8 mouse cellular contexts compared by ENCODE assay signal in the genomic region with DNA sequence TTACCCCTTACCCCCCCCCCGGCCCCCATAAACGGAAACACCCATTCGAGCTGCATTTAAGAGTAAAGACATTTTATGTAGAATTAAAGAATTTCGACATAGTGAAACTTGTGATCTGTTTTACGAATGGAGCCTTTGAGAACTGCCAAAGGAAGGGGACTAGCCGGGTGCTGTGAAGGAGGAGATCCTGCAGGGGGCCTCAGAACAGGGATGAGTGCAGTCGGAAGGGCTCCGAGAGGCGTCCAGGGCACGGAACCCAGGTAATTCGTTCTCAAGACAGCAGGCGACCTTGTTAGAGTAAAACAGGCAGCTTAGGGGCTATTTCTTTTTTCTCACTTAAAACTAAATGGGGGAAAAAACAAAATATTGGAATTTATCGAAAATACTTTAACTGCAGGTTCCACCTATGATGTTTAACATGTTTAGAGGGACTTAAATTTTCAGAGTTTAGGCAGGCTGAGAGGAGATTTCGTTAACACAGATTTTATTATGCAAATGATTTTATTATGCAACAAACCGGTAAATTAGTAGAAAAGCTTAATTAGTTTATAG. TPM values are rescaled to one million over a fixed set of nuclear protein-coding genes. Genes with fewer than 3 reads are reported as not detected.
DNase-seq lines count a peak whose midpoint lies in the region; ATAC-seq lines count a peak whose summit lies in the region.

No protein-coding gene starts in this region.

- no peaks in the 10 kb centered on the region; the same call in 1 of the 2 replicates for H3K27me3 ChIP-seq in lung, embryonic 16.5 days (ENCODE audit: control insufficient read depth, insufficient read depth, low read depth, low read length)
- H3K27me3 ChIP-seq in heart, embryonic 13.5 days (replicated peaks) = no peaks in the 10 kb centered on the region
- H3K27me3 ChIP-seq in limb, embryonic 15.5 days = no peaks in the 10 kb centered on the region

- H3K4me3 ChIP-seq in lung, embryonic 16.5 days (ENCODE audit: low read length) = peak overlapping the region; percentile 18; the same call in 1 of the 2 replicates
- H3K4me3 ChIP-seq in heart, embryonic 13.5 days = peak overlapping the region; percentile 24; the same call in 1 of the 2 replicates
- 0 out of 2 replicates have a peak overlapping the region, but pooled peaks have one; percentile 8 for H3K4me3 ChIP-seq in limb, embryonic 15.5 days

- H3K9ac ChIP-seq in lung, embryonic 16.5 days (ENCODE audit: low read length) = no peak overlapping the region
- no peak overlapping the region for H3K9ac ChIP-seq in heart, embryonic 13.5 days
- no peak overlapping the region for H3K9ac ChIP-seq in limb, embryonic 15.5 days

- H3K36me3 ChIP-seq in lung, embryonic 16.5 days (ENCODE audit: control insufficient read depth, insufficient read depth, low read length) = no peaks in the 10 kb centered on the region
- no peaks in the 10 kb centered on the region for H3K36me3 ChIP-seq in heart, embryonic 13.5 days
- no peaks in the 10 kb centered on the region for H3K36me3 ChIP-seq in limb, embryonic 15.5 days

- H3K9me3 ChIP-seq in lung, embryonic 16.5 days (ENCODE audit: control insufficient read depth, low read length) = no peaks in the 10 kb centered on the region
- H3K9me3 ChIP-seq in heart, embryonic 13.5 days = no peaks in the 10 kb centered on the region
- H3K9me3 ChIP-seq in limb, embryonic 15.5 days = no peaks in the 10 kb centered on the region

- no peak for DNase-seq in lung, postnatal 25 days (ENCODE audit: low spot score)
- DNase-seq in T-cell, adult 2 months (ENCODE audit: low spot score) = peak; percentile 53
- DNase-seq in spleen, postnatal 4 days (ENCODE audit: low spot score in 2 of 2) = peak; percentile 55 to 73
- no peak for DNase-seq in gastrocnemius, adult 18-20 months (ENCODE audit: low spot score)
- DNase-seq in frontal cortex, postnatal 25 days (ENCODE audit: low spot score in 2 of 2) = no peak

- ATAC-seq in lung, embryonic 16.5 days (ENCODE audit: low read depth) = peak; percentile 52; the same call in 1 of the 2 replicates
- ATAC-seq in heart, embryonic 13.5 days (ENCODE audit: extremely low read depth, insufficient number of reproducible peaks, low FRiP score, low TSS enrichment) = no peak
- ATAC-seq in limb, embryonic 15.5 days (ENCODE audit: insufficient number of reproducible peaks, low FRiP score, low TSS enrichment, low read depth) = no peak

- no peak overlapping the region for H3K27ac ChIP-seq in lung, embryonic 16.5 days (ENCODE audit: low read length)
- no peak overlapping the region for H3K27ac ChIP-seq in heart, embryonic 13.5 days (replicated peaks)
- no peak overlapping the region for H3K27ac ChIP-seq in limb, embryonic 15.5 days

- WGBS in lung, embryonic 16.5 days = 5% methylated on average over 15 of the region's 15 CpGs
- 7% methylated on average over 15 of the region's 15 CpGs for WGBS in heart, embryonic 13.5 days
- 6% methylated on average over 15 of the region's 15 CpGs for WGBS in limb, embryonic 15.5 days

- peak overlapping the region; percentile 42 for H3K4me2 ChIP-seq in lung, embryonic 16.5 days (ENCODE audit: low read depth, low read length)
- peak overlapping the region; percentile 56 for H3K4me2 ChIP-seq in heart, embryonic 13.5 days
- peak overlapping the region; percentile 29; the same call in 1 of the 2 replicates for H3K4me2 ChIP-seq in limb, embryonic 15.5 days

- H3K4me1 ChIP-seq in lung, embryonic 16.5 days (replicated peaks; ENCODE audit: control insufficient read depth, insufficient read depth, low read length) = no peaks in the 10 kb centered on the region
- 0 out of 2 replicates have a peak, but pooled peaks cover 9% of the 10 kb centered on the region for H3K4me1 ChIP-seq in heart, embryonic 13.5 days
- peaks cover 4% of the 10 kb centered on the region; the same call in 1 of the 2 replicates for H3K4me1 ChIP-seq in limb, embryonic 15.5 days

RNA-seq across cellular contexts. Expression of gene Igf2bp3, which starts 12.5 kb away (rescaled TPM):
- polyA plus RNA-seq in lung, embryonic 16.5 days (2015; fragmentation: Nextera tagmentation; extraction: Ambion mirVana) = 37.5 and 41.0 TPM in 2 replicates
- 39.2 and 44.0 TPM in 2 replicates for polyA plus RNA-seq in heart, embryonic 13.5 days (2015; fragmentation: Nextera tagmentation; extraction: Ambion mirVana)
- polyA plus RNA-seq in limb, embryonic 15.5 days (2015; fragmentation: Nextera tagmentation; extraction: Ambion mirVana) = 45.9 and 46.1 TPM in 2 replicates
- total RNA-seq in gastrocnemius, adult 18-20 months (2021) = under 1 TPM; 0.09 to 0.11 TPM

RNA-seq across cellular contexts. Expression of gene Tra2a, which starts 36.6 kb away (rescaled TPM):
- polyA plus RNA-seq in lung, embryonic 16.5 days (2015; fragmentation: Nextera tagmentation; extraction: Ambion mirVana) = 111 TPM in 2 replicates
- polyA plus RNA-seq in heart, embryonic 13.5 days (2015; fragmentation: Nextera tagmentation; extraction: Ambion mirVana) = 57.7 and 67.6 TPM in 2 replicates
- 81.9 and 98.3 TPM in 2 replicates for polyA plus RNA-seq in limb, embryonic 15.5 days (2015; fragmentation: Nextera tagmentation; extraction: Ambion mirVana)
- total RNA-seq in gastrocnemius, adult 18-20 months (2021) = 10 to 100 TPM; 14.7 to 20.2 TPM

Comparison
In these comparisons a context has a peak if more than half of its experiments do, and no peak if none do; other contexts are left out.
1. DNase-seq: peak in T-cell, adult 2 months (single experiment) and spleen, postnatal 4 days (2 of 2); none in lung, postnatal 25 days (single experiment), gastrocnemius, adult 18-20 months (single experiment) and frontal cortex, postnatal 25 days (0 of 2).
2. Peak in every context shown above with its lines, with median percentiles within 50 percentile points of each other: H3K4me2 ChIP-seq and H3K4me3 ChIP-seq.